Mouse (Mus musculus) intestine, embryonic 14.5 days (tissue): ENCODE measurements around the gene Gm21541. TPM values are rescaled to one million over a fixed set of nuclear protein-coding genes. Genes with fewer than 3 reads are reported as not detected.
"Not testable (repeated sequence)": the region's sequence is repeated elsewhere in the genome, so short reads cannot be mapped to it uniquely, and the experiment has no call there.

ENCODE experiments used
- ATAC-seq: fragments of 200-750 bp; cut with Nextera tagmentation; replicated peaks from 2 replicates; pipeline ENCODE4 v1.8.0; 2017; ENCODE audit warnings: low read depth, moderate number of reproducible peaks, moderate TSS enrichment, moderate library complexity; ENCODE audit not compliant: low FRiP score, low TSS enrichment
- DNase-seq: peaks from one replicate; pipeline ENCODE4 v3.0.0-alpha.2; 2018; ENCODE audit warnings: low spot score
- H3K27ac ChIP-seq: fragments of 300-500 bp; sonication (generic); 2 replicates; pipeline ENCODE4 v1.5.1; 2014; ENCODE audit warnings: low read depth, mild to moderate bottlenecking, control low read depth
- H3K27me3 ChIP-seq: fragments of 300-500 bp; sonication (generic); replicated peaks from 2 replicates; pipeline ENCODE4 v1.6.1; 2014; ENCODE audit warnings: low read length, control low read depth; ENCODE audit not compliant: control insufficient read depth, insufficient read depth
- H3K36me3 ChIP-seq: fragments of 300-500 bp; sonication (generic); 2 replicates; pipeline ENCODE4 v1.6.1; 2014; ENCODE audit warnings: low read length, control low read depth; ENCODE audit not compliant: control insufficient read depth, insufficient read depth
- H3K4me1 ChIP-seq: fragments of 300-500 bp; sonication (generic); replicated peaks from 2 replicates; pipeline ENCODE4 v1.6.1; 2014; ENCODE audit warnings: low read length, control low read depth, mixed read lengths; ENCODE audit not compliant: control insufficient read depth, insufficient read depth
- H3K4me2 ChIP-seq: fragments of 300-500 bp; sonication (generic); 2 replicates; pipeline ENCODE4 v1.6.1; 2014; ENCODE audit warnings: low read length
- H3K4me3 ChIP-seq: fragments of 300-500 bp; sonication (generic); 2 replicates; pipeline ENCODE4 v1.5.1; 2014; ENCODE audit warnings: low read depth, low read length, control low read depth, mixed read lengths
- H3K9ac ChIP-seq: fragments of 300-500 bp; sonication (generic); 2 replicates; pipeline ENCODE4 v1.6.1; 2014; ENCODE audit warnings: mild to moderate bottlenecking, low read length
- H3K9me3 ChIP-seq: fragments of 300-500 bp; sonication (generic); 2 replicates; pipeline ENCODE4 v1.6.1; 2016; ENCODE audit warnings: low read length, control low read depth; ENCODE audit not compliant: control insufficient read depth
- WGBS: fragments of 180-500 bp; shearing (Covaris S2); extraction: QIAGEN DNeasy Blood & Tissue Kit; methylation state at CpG from one replicate; pipeline ENCODE4 v1.1.7; 2014; 5-methylcytosine and 5-hydroxymethylcytosine counted together
- polyA plus RNA-seq: library from polyadenylated mRNA; unstranded; fragments of >200 nt; fragmentation: Nextera tagmentation; extraction: Ambion mirVana; gene quantifications from 2 replicates; pipeline ENCODE4 v1.2.1, GENCODE M21; 2014

The Gm21541 gene
- polyA plus RNA-seq, result 20.5 TPM in 1 of 2 replicates, not detected in the other

GRCm38 (mm10) chr4:41903310-41903709 lies at the start of gene Gm21541:
Gene Gm21541, plus strand, starts transcription at chr4:41903610.
- DNase-seq, H3K9ac ChIP-seq, H3K4me1 ChIP-seq, H3K4me3 ChIP-seq, H3K9me3 ChIP-seq, H3K36me3 ChIP-seq, H3K27ac ChIP-seq, H3K4me2 ChIP-seq, H3K27me3 ChIP-seq, ATAC-seq: not testable (repeated sequence)
- no CpG with 5 or more reads among the region's 5 CpGs for WGBS

- ATAC-seq, result not testable (repeated sequence)
- WGBS, result no CpG with 5 or more reads among the region's 8 CpGs
These were observed 37.9 kb downstream of the Gm21541 start, which contains the start of gene Gm20878 for GRCm38 (mm10) chr4:41941272-41941671. Gene Gm20878, plus strand, starts transcription at chr4:41941572.

More at GRCm38 (mm10) chr4:41941272-41941671, 37.9 kb downstream of the Gm21541 start, which contains the start of gene Gm20878:
- H3K36me3 ChIP-seq, DNase-seq, H3K27ac ChIP-seq, H3K4me1 ChIP-seq, H3K9me3 ChIP-seq, H3K4me3 ChIP-seq, H3K27me3 ChIP-seq, H3K4me2 ChIP-seq, H3K9ac ChIP-seq: not testable (repeated sequence)

Other genes with a start within 250 kb of the Gm21541 start
- gene Cntfr, start 206.5 kb upstream of the Gm21541 start, polyA plus RNA-seq, result 5.2 and 6.2 TPM in 2 replicates
- 130 and 143 TPM in 2 replicates for gene Il11ra1, start 203.6 kb upstream of the Gm21541 start, polyA plus RNA-seq
- gene Rpp25l, start 190.1 kb upstream of the Gm21541 start, polyA plus RNA-seq, result 71.9 and 76.4 TPM in 2 replicates
- gene Dctn3, start 180.4 kb upstream of the Gm21541 start, polyA plus RNA-seq, result 123 and 124 TPM in 2 replicates
- not detected in 2 replicates for gene Arid3c, start 172.5 kb upstream of the Gm21541 start, polyA plus RNA-seq
- gene Galt, start 148.4 kb upstream of the Gm21541 start, polyA plus RNA-seq, result 44.8 and 47.7 TPM in 2 replicates
- gene Sigmar1, start 147.5 kb upstream of the Gm21541 start, polyA plus RNA-seq, result 113 TPM in 2 replicates
- 35.0 and 39.3 TPM in 2 replicates for gene Ccl27a, start 129.4 kb upstream of the Gm21541 start, polyA plus RNA-seq
- gene Gm20878, start 38.0 kb downstream of the Gm21541 start, polyA plus RNA-seq, result 2.0 and 2.4 TPM in 2 replicates
- 0.23 and 0.41 TPM in 2 replicates for gene Fam205a4, start 62.4 kb downstream of the Gm21541 start, polyA plus RNA-seq
- gene Gm21093, start 131.1 kb downstream of the Gm21541 start, polyA plus RNA-seq, result 0.17 TPM in 1 of 2 replicates, not detected in the other
- gene Gm3893, start 187.6 kb downstream of the Gm21541 start, polyA plus RNA-seq, result not detected in 2 replicates
- gene Gm13304, start 211.2 kb downstream of the Gm21541 start, polyA plus RNA-seq, result not detected in 2 replicates
- gene Gm13306, start 249.8 kb downstream of the Gm21541 start, polyA plus RNA-seq, result not detected in 2 replicates